Mouse (Mus musculus) cerebellum, postnatal 36 days (tissue): Measurements from ENCODE around the gene Ppp1ca.
A peak's percentile ranks its signal among the peaks of the same experiment; 100 is the strongest.

Experiments
- DNase-seq, 2 experiments: peaks; one replicate each; pipeline ENCODE4 v3.0.0; 2021 to 2022; ENCODE audit warnings: mixed read lengths in 2 of 2

Ppp1ca gene

GRCm38 (mm10) chr19:4214771-4215450 is 23.0 kb downstream of the Ppp1ca start:
- DNase-seq = no peak

GRCm38 (mm10) chr19:4215451-4215840 is 23.6 kb downstream of the Ppp1ca start:
- DNase-seq = no peak

- DNase-seq = peak; percentile 53 to 58
Observed at GRCm38 (mm10) chr19:4216041-4216685, 24.3 kb downstream of the Ppp1ca start.

- DNase-seq = no peak
Observed at GRCm38 (mm10) chr19:4217140-4217539, 25.3 kb downstream of the Ppp1ca start.

- no peak for DNase-seq
Observed at GRCm38 (mm10) chr19:4217855-4218254, 26.0 kb downstream of the Ppp1ca start.

- DNase-seq = no peak
Observed at GRCm38 (mm10) chr19:4218293-4218692, 26.4 kb downstream of the Ppp1ca start.

- no peak for DNase-seq
Observed at GRCm38 (mm10) chr19:4218784-4219183, 26.9 kb downstream of the Ppp1ca start.

- no peak for DNase-seq
Observed at GRCm38 (mm10) chr19:4219943-4220342, 28.1 kb downstream of the Ppp1ca start.

GRCm38 (mm10) chr19:4220416-4220815 is 28.6 kb downstream of the Ppp1ca start:
- DNase-seq = no peak

- DNase-seq = no peak
Observed at GRCm38 (mm10) chr19:4220957-4221743, 29.3 kb downstream of the Ppp1ca start.

- no peak for DNase-seq
Observed at GRCm38 (mm10) chr19:4222165-4222564, 30.3 kb downstream of the Ppp1ca start.

- no peak for DNase-seq
Observed at GRCm38 (mm10) chr19:4226779-4227178, 34.9 kb downstream of the Ppp1ca start.

- DNase-seq = no peak
Observed at GRCm38 (mm10) chr19:4227446-4227845, 35.6 kb downstream of the Ppp1ca start.

- peak; percentile 62 to 74 for DNase-seq
Observed at GRCm38 (mm10) chr19:4227894-4228678, 36.2 kb downstream of the Ppp1ca start.

- no peak for DNase-seq
Observed at GRCm38 (mm10) chr19:4228891-4229290, 37.0 kb downstream of the Ppp1ca start.

GRCm38 (mm10) chr19:4229451-4230076 is 37.7 kb downstream of the Ppp1ca start:
- DNase-seq = no peak

- DNase-seq = no peak
Observed at GRCm38 (mm10) chr19:4230415-4230814, 38.5 kb downstream of the Ppp1ca start.

- peak; percentile 98 for DNase-seq
Observed at GRCm38 (mm10) chr19:4231253-4232185, 39.7 kb downstream of the Ppp1ca start, which contains the start of gene Pold4. Pold4 (plus strand) TSS chr19:4231899.

- DNase-seq = no peak
Observed at GRCm38 (mm10) chr19:4232186-4232572, 40.3 kb downstream of the Ppp1ca start.

GRCm38 (mm10) chr19:4232651-4233050 is 40.8 kb downstream of the Ppp1ca start:
- no peak for DNase-seq

GRCm38 (mm10) chr19:4234548-4234947 is 42.7 kb downstream of the Ppp1ca start:
- no peak for DNase-seq
